ENCODE assay signal across 8 mouse cellular contexts in genomic region chr13:23621532-23622174, GRCm38 (mm10). TPM values are rescaled to one million over a fixed set of nuclear protein-coding genes. Genes with fewer than 3 reads are reported as not detected.
DNase-seq lines count a peak whose midpoint lies in the region; ATAC-seq lines count a peak whose summit lies in the region.

No protein-coding gene starts in this region.

- H3K9me3 ChIP-seq in hindbrain, embryonic 11.5 days (ENCODE audit: control insufficient read depth, low read length) = no peaks in the 10 kb centered on the region

- peak overlapping the region; percentile 89 for H3K9ac ChIP-seq in hindbrain, embryonic 11.5 days (ENCODE audit: low read depth, low read length)

- H3K36me3 ChIP-seq in hindbrain, embryonic 11.5 days (ENCODE audit: control insufficient read depth, insufficient read depth, low read length) = no peaks in the 10 kb centered on the region

- peak overlapping the region; percentile 93 for H3K4me2 ChIP-seq in hindbrain, embryonic 11.5 days (replicated peaks; ENCODE audit: low read depth, low read length)

- peak overlapping the region; percentile 96 for H3K27ac ChIP-seq in hindbrain, embryonic 11.5 days (ENCODE audit: low read depth, low read length)

- H3K4me3 ChIP-seq in hindbrain, embryonic 11.5 days (ENCODE audit: low read depth, low read length) = peak overlapping the region; percentile 61

- peak; percentile 75 for DNase-seq in MN1 (ENCODE audit: low spot score)
- DNase-seq in cerebellum, adult 11-12 months = peak; percentile 78
- DNase-seq in hindbrain, embryonic 11.5 days (ENCODE audit: low spot score) = no peak
- peak; percentile 61 to 75 for DNase-seq in layer of hippocampus, postnatal 14 days (ENCODE audit: low spot score in 2 of 2)
- peak; percentile 91 for DNase-seq in lung, postnatal 10 days
- peak; percentile 53 for DNase-seq in ovary, postnatal 14 days (ENCODE audit: low spot score)
- DNase-seq in thymus, postnatal 14 days = peak; percentile 77

- H3K27me3 ChIP-seq in hindbrain, embryonic 11.5 days (ENCODE audit: control insufficient read depth, insufficient read depth, low read length) = no peaks in the 10 kb centered on the region

- H3K4me1 ChIP-seq in hindbrain, embryonic 11.5 days (replicated peaks; ENCODE audit: control insufficient read depth, insufficient read depth, low read length) = no peaks in the 10 kb centered on the region

- ATAC-seq in frontal cortex, adult (ENCODE audit: low TSS enrichment) = peak; percentile 87
- peak; percentile 84 for ATAC-seq in hindbrain, embryonic 11.5 days (ENCODE audit: low FRiP score)

- 1% methylated on average over 18 of the region's 18 CpGs for WGBS in hindbrain, embryonic 11.5 days

RNA-seq across cellular contexts. Expression of gene Hist1h1e, which starts 0.7 kb away (rescaled TPM):
- polyA plus RNA-seq in hindbrain, embryonic 11.5 days (2014; fragmentation: Nextera tagmentation; extraction: Ambion mirVana) = 19.7 and 23.7 TPM in 2 replicates
- total RNA-seq in layer of hippocampus, postnatal 14 days (2021) = 10 to 100 TPM; 63.5 to 74.1 TPM

RNA-seq across cellular contexts. Expression of gene Hist1h2be, which starts 0.7 kb away (rescaled TPM):
- polyA plus RNA-seq in hindbrain, embryonic 11.5 days (2014; fragmentation: Nextera tagmentation; extraction: Ambion mirVana) = 1.8 and 2.2 TPM in 2 replicates
- total RNA-seq in layer of hippocampus, postnatal 14 days (2021) = 1 to 10 TPM; 6.8 to 8.7 TPM

RNA-seq across cellular contexts. Expression of gene Hist1h4d, which starts 40.3 kb away (rescaled TPM):
- 95.0 and 95.9 TPM in 2 replicates for polyA plus RNA-seq in hindbrain, embryonic 11.5 days (2014; fragmentation: Nextera tagmentation; extraction: Ambion mirVana)
- 100 to 1,000 TPM; 128 to 149 TPM for total RNA-seq in layer of hippocampus, postnatal 14 days (2021)

RNA-seq across cellular contexts. Expression of gene Hist1h3d, which starts 46.1 kb away (rescaled TPM):
- 7.2 and 8.3 TPM in 2 replicates for polyA plus RNA-seq in hindbrain, embryonic 11.5 days (2014; fragmentation: Nextera tagmentation; extraction: Ambion mirVana)
- total RNA-seq in layer of hippocampus, postnatal 14 days (2021) = 10 to 100 TPM; 11.1 to 12.1 TPM

RNA-seq across cellular contexts. Expression of gene Hist1h2ad, which starts 47.5 kb away (rescaled TPM):
- 1.0 and 2.9 TPM in 2 replicates for polyA plus RNA-seq in hindbrain, embryonic 11.5 days (2014; fragmentation: Nextera tagmentation; extraction: Ambion mirVana)
- 1 to 10 TPM; 1.1 to 9.9 TPM for total RNA-seq in layer of hippocampus, postnatal 14 days (2021)
